Mouse (Mus musculus): ENCODE measurements around the gene 1190005I06Rik.

1190005I06Rik gene

GRCm38 (mm10) chr8:120572534-120572933 is 74.9 kb downstream of the 1190005I06Rik start:
- peak; percentile 43 to 58 for DNase-seq

- no peak for DNase-seq
Observed at GRCm38 (mm10) chr8:120571561-120571960, 75.9 kb downstream of the 1190005I06Rik start.

GRCm38 (mm10) chr8:120569939-120570715 is 77.3 kb downstream of the 1190005I06Rik start:
- peak; percentile 75 to 80 for DNase-seq

- no peak for DNase-seq
Observed at GRCm38 (mm10) chr8:120569123-120569522, 78.3 kb downstream of the 1190005I06Rik start.

- no peak for DNase-seq
Observed at GRCm38 (mm10) chr8:120568164-120568798, 79.2 kb downstream of the 1190005I06Rik start.

GRCm38 (mm10) chr8:120567731-120568130 is 79.7 kb downstream of the 1190005I06Rik start:
- no peak for DNase-seq

- DNase-seq = no peak
Observed at GRCm38 (mm10) chr8:120566681-120567080, 80.8 kb downstream of the 1190005I06Rik start.

- DNase-seq = no peak
Observed at GRCm38 (mm10) chr8:120565151-120565711, 82.2 kb downstream of the 1190005I06Rik start.

- no peak for DNase-seq
Observed at GRCm38 (mm10) chr8:120563851-120564837, 83.3 kb downstream of the 1190005I06Rik start.

- no peak for DNase-seq
Observed at GRCm38 (mm10) chr8:120563348-120563724, 84.1 kb downstream of the 1190005I06Rik start.

GRCm38 (mm10) chr8:120562680-120563347 is 84.6 kb downstream of the 1190005I06Rik start:
- DNase-seq = no peak

- DNase-seq = peak; percentile 69 to 70
Observed at GRCm38 (mm10) chr8:120561539-120562435, 85.6 kb downstream of the 1190005I06Rik start.

- no peak for DNase-seq
Observed at GRCm38 (mm10) chr8:120560535-120560934, 86.9 kb downstream of the 1190005I06Rik start.

GRCm38 (mm10) chr8:120559654-120560053 is 87.8 kb downstream of the 1190005I06Rik start:
- no peak for DNase-seq

Data from thymus, postnatal 36 days (tissue).